Mouse (Mus musculus) c-Kit-positive CD71-negative TER-119-negative erythroid progenitor cells, embryonic 14.5 days (primary cell): ENCODE results near the gene Nubp2.

Experiments
- DNase-seq: peaks from one replicate; pipeline ENCODE4 v3.0.0-alpha.2; 2013; ENCODE audit warnings: low read depth

Gene Nubp2

GRCm38 (mm10) chr17:24886134-24886931 lies at the start of gene Nubp2, which contains the start of gene Spsb3:
Nubp2 (minus strand) TSS chr17:24886349.
Spsb3 (plus strand) TSS chr17:24886643.
- DNase-seq, result peak; percentile 99

- DNase-seq, result no peak
Observed at GRCm38 (mm10) chr17:24935666-24936065, 49.5 kb upstream of the Nubp2 start.

- no peak for DNase-seq
Observed at GRCm38 (mm10) chr17:24934926-24935325, 48.8 kb upstream of the Nubp2 start.

- no peak for DNase-seq
Observed at GRCm38 (mm10) chr17:24933163-24933562, 47.0 kb upstream of the Nubp2 start.

GRCm38 (mm10) chr17:24932431-24932830 lies 46.3 kb upstream of the Nubp2 start:
- no peak for DNase-seq

- no peak for DNase-seq
Observed at GRCm38 (mm10) chr17:24929506-24929905, 43.4 kb upstream of the Nubp2 start.

GRCm38 (mm10) chr17:24923246-24923645 lies 37.1 kb upstream of the Nubp2 start:
- no peak for DNase-seq

GRCm38 (mm10) chr17:24913984-24914383 lies 27.8 kb upstream of the Nubp2 start:
- no peak for DNase-seq

GRCm38 (mm10) chr17:24907591-24907990 lies 21.4 kb upstream of the Nubp2 start:
- no peak for DNase-seq

GRCm38 (mm10) chr17:24903767-24904166 lies 17.6 kb upstream of the Nubp2 start:
- DNase-seq, result no peak

- peak; percentile 57 for DNase-seq
Observed at GRCm38 (mm10) chr17:24902671-24903474, 16.7 kb upstream of the Nubp2 start.

- DNase-seq, result no peak
Observed at GRCm38 (mm10) chr17:24902124-24902523, 16.0 kb upstream of the Nubp2 start.

- no peak for DNase-seq
Observed at GRCm38 (mm10) chr17:24900014-24900413, 13.9 kb upstream of the Nubp2 start.

- no peak for DNase-seq
Observed at GRCm38 (mm10) chr17:24899153-24899552, 13.0 kb upstream of the Nubp2 start.

- DNase-seq, result no peak
Observed at GRCm38 (mm10) chr17:24898041-24898854, 12.1 kb upstream of the Nubp2 start.

GRCm38 (mm10) chr17:24897600-24897999 lies 11.5 kb upstream of the Nubp2 start:
- DNase-seq, result no peak

- no peak for DNase-seq
Observed at GRCm38 (mm10) chr17:24896993-24897269, 10.8 kb upstream of the Nubp2 start.

GRCm38 (mm10) chr17:24896241-24896992 lies 10.3 kb upstream of the Nubp2 start, which contains the start of gene Nme3:
Nme3 (plus strand) TSS chr17:24896500.
- peak; percentile 54 for DNase-seq

GRCm38 (mm10) chr17:24895571-24896240 lies 9.6 kb upstream of the Nubp2 start:
- DNase-seq, result no peak

- peak; percentile 83 for DNase-seq
Observed at GRCm38 (mm10) chr17:24894995-24895547, 8.9 kb upstream of the Nubp2 start, which contains the start of the genes Eme2 and Mrps34. Eme2 (minus strand) TSS chr17:24895087. Mrps34 (plus strand) TSS chr17:24895116.
